Mouse (Mus musculus): ENCODE data around the gene Ippk. TPM values are rescaled to one million over a fixed set of nuclear protein-coding genes. Genes with fewer than 3 reads are reported as not detected.

Ippk gene
- polyA plus RNA-seq, 2 experiments from 2014 or later: 3.9 to 7.1 TPM

GRCm38 (mm10) chr13:49433268-49434029 is 12.4 kb downstream of the Ippk start:
- ATAC-seq: no peak

GRCm38 (mm10) chr13:49435745-49436144 is 14.7 kb downstream of the Ippk start:
- peak; percentile 84 for ATAC-seq

- ATAC-seq: no peak
These were observed 15.1 kb downstream of the Ippk start for GRCm38 (mm10) chr13:49436170-49436569.

- ATAC-seq: no peak
These were observed 23.4 kb downstream of the Ippk start for GRCm38 (mm10) chr13:49444451-49444850.

- peak; percentile 80 for ATAC-seq
These were observed 28.3 kb downstream of the Ippk start for GRCm38 (mm10) chr13:49449318-49449749.

- no peak for ATAC-seq
These were observed 39.2 kb downstream of the Ippk start for GRCm38 (mm10) chr13:49460276-49460675.

- no peak for ATAC-seq
These were observed 39.8 kb downstream of the Ippk start for GRCm38 (mm10) chr13:49460692-49461414.

GRCm38 (mm10) chr13:49461458-49462132 is 40.5 kb downstream of the Ippk start:
- ATAC-seq: no peak

- ATAC-seq: no peak
These were observed 41.9 kb downstream of the Ippk start for GRCm38 (mm10) chr13:49462921-49463320.

GRCm38 (mm10) chr13:49465875-49466274 is 44.8 kb downstream of the Ippk start:
- ATAC-seq: no peak

GRCm38 (mm10) chr13:49466393-49467075 is 45.5 kb downstream of the Ippk start:
- ATAC-seq: no peak

GRCm38 (mm10) chr13:49467585-49467984 is 46.5 kb downstream of the Ippk start:
- no peak for ATAC-seq

GRCm38 (mm10) chr13:49469002-49469401 is 48.0 kb downstream of the Ippk start:
- ATAC-seq: no peak

GRCm38 (mm10) chr13:49470319-49470718 is 49.3 kb downstream of the Ippk start:
- ATAC-seq: no peak

- ATAC-seq: no peak
These were observed 49.8 kb downstream of the Ippk start for GRCm38 (mm10) chr13:49470806-49471205.

GRCm38 (mm10) chr13:49471981-49472675 is 51.1 kb downstream of the Ippk start:
- ATAC-seq: no peak

- no peak for ATAC-seq
These were observed 51.6 kb downstream of the Ippk start for GRCm38 (mm10) chr13:49472676-49473005.

GRCm38 (mm10) chr13:49477887-49478286 is 56.8 kb downstream of the Ippk start:
- no peak for ATAC-seq

- ATAC-seq: no peak
These were observed 57.9 kb downstream of the Ippk start for GRCm38 (mm10) chr13:49478851-49479374.

- ATAC-seq: no peak
These were observed 58.4 kb downstream of the Ippk start for GRCm38 (mm10) chr13:49479399-49479798.

- ATAC-seq: no peak
These were observed 59.0 kb downstream of the Ippk start for GRCm38 (mm10) chr13:49480057-49480456.

GRCm38 (mm10) chr13:49480551-49480950 is 59.5 kb downstream of the Ippk start:
- no peak for ATAC-seq

Measured in CD4-positive, CD25-positive, alpha-beta regulatory T cell, adult 4 months (primary cell).